In the genomic region with DNA sequence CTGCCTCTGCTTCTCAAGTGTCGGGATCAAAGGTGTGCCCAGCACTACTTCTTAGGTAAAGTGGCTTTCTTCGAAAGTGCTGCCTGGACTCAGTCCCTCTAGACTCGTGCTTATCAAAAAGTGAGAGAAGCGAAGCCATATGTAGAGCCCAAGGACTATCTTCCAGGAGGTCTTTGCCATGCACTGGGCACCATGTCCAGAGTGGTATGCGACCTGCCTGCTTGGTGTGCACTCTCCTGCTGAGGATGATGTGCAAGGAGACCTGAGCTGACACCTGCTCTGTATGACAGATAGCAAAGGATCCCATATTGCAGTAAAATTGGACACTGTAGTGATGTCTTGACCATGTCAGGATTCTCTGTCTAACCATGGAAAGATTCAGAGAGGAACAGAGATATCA, we compare ENCODE assay signal across 10 mouse cellular contexts.
"Had no signal": no experiment of that assay in that cellular context is flagged by ENCODE, and none has a peak within 500 bp of the region (broad histone marks: within the 10 kb centered on the region; RNA-seq: fewer than 3 reads in every experiment).

No protein-coding gene starts in this region.

- H3K27me3 ChIP-seq: kidney, embryonic 15.5 days; limb, embryonic 13.5 days; neural tube, embryonic 15.5 days had no signal

- H3K4me2 ChIP-seq: kidney, embryonic 15.5 days; limb, embryonic 13.5 days; neural tube, embryonic 15.5 days had no signal

- DNase-seq: kidney, postnatal 14 days; lung, adult 18-20 months; midbrain, embryonic 14.5 days; thymus, postnatal 36 days had no signal

- H3K4me3 ChIP-seq: kidney, embryonic 15.5 days; limb, embryonic 13.5 days; midbrain, embryonic 10.5 days; myocyte; neural tube, embryonic 15.5 days had no signal

- H3K9me3 ChIP-seq: kidney, embryonic 15.5 days; limb, embryonic 13.5 days; midbrain, embryonic 10.5 days; neural tube, embryonic 15.5 days had no signal

- H3K4me1 ChIP-seq: kidney, embryonic 15.5 days; limb, embryonic 13.5 days; midbrain, embryonic 10.5 days; neural tube, embryonic 15.5 days had no signal

- H3K9ac ChIP-seq: kidney, embryonic 15.5 days; limb, embryonic 13.5 days; liver, embryonic 14.5 days; neural tube, embryonic 15.5 days had no signal

- H3K27ac ChIP-seq: kidney, embryonic 15.5 days; limb, embryonic 13.5 days; liver, embryonic 14.5 days; midbrain, embryonic 10.5 days; neural tube, embryonic 15.5 days had no signal

- H3K36me3 ChIP-seq: kidney, embryonic 15.5 days; limb, embryonic 13.5 days; midbrain, embryonic 10.5 days; neural tube, embryonic 15.5 days had no signal
